Mouse (Mus musculus): ENCODE measurements around the gene Sap25.
A peak's percentile ranks its signal among the peaks of the same experiment; 100 is the strongest.

Gene Sap25

GRCm38 (mm10) chr5:137627991-137628390, 13.1 kb upstream of the Sap25 start:
- no peak for DNase-seq (ENCODE audit: low read depth, low spot score)

- DNase-seq (ENCODE audit: low read depth, low spot score) = peak; percentile 99
Observed at GRCm38 (mm10) chr5:137628498-137629305, 12.4 kb upstream of the Sap25 start, which contains the start of the genes Fbxo24, Lrch4 and Gm20605. Fbxo24 (minus strand) TSS chr5:137629002. Lrch4 (plus strand) TSS chr5:137629121. Gm20605 (plus strand) TSS chr5:137629175.

- no peak for DNase-seq (ENCODE audit: low read depth, low spot score)
Observed at GRCm38 (mm10) chr5:137629306-137629721, 11.8 kb upstream of the Sap25 start.

GRCm38 (mm10) chr5:137629906-137630545, 11.1 kb upstream of the Sap25 start:
- DNase-seq (ENCODE audit: low read depth, low spot score) = no peak

GRCm38 (mm10) chr5:137630602-137631001, 10.5 kb upstream of the Sap25 start:
- no peak for DNase-seq (ENCODE audit: low read depth, low spot score)

- DNase-seq (ENCODE audit: low read depth, low spot score) = no peak
Observed at GRCm38 (mm10) chr5:137631171-137631570, 10.0 kb upstream of the Sap25 start.

- no peak for DNase-seq (ENCODE audit: low read depth, low spot score)
Observed at GRCm38 (mm10) chr5:137631591-137631990, 9.5 kb upstream of the Sap25 start.

- DNase-seq (ENCODE audit: low read depth, low spot score) = no peak
Observed at GRCm38 (mm10) chr5:137633397-137634084, 7.6 kb upstream of the Sap25 start.

GRCm38 (mm10) chr5:137639472-137639871, 1.7 kb upstream of the Sap25 start:
- no peak for DNase-seq (ENCODE audit: low read depth, low spot score)

GRCm38 (mm10) chr5:137642886-137643285, 1.8 kb downstream of the Sap25 start:
- no peak for DNase-seq (ENCODE audit: low read depth, low spot score)

GRCm38 (mm10) chr5:137644484-137644883, 3.4 kb downstream of the Sap25 start:
- DNase-seq (ENCODE audit: low read depth, low spot score) = no peak

- DNase-seq (ENCODE audit: low read depth, low spot score) = no peak
Observed at GRCm38 (mm10) chr5:137645091-137645651, 4.0 kb downstream of the Sap25 start.

GRCm38 (mm10) chr5:137645652-137646091, 4.5 kb downstream of the Sap25 start, which contains the start of gene Irs3:
Irs3 (minus strand) TSS chr5:137645714.
- DNase-seq (ENCODE audit: low read depth, low spot score) = no peak

GRCm38 (mm10) chr5:137647827-137648601, 6.9 kb downstream of the Sap25 start:
- DNase-seq (ENCODE audit: low read depth, low spot score) = no peak

GRCm38 (mm10) chr5:137649251-137649650, 8.1 kb downstream of the Sap25 start:
- DNase-seq (ENCODE audit: low read depth, low spot score) = no peak

- DNase-seq (ENCODE audit: low read depth, low spot score) = no peak
Observed at GRCm38 (mm10) chr5:137649669-137650571, 8.8 kb downstream of the Sap25 start.

- peak; percentile 54 for DNase-seq (ENCODE audit: low read depth, low spot score)
Observed at GRCm38 (mm10) chr5:137652474-137652873, 11.3 kb downstream of the Sap25 start.

- no peak for DNase-seq (ENCODE audit: low read depth, low spot score)
Observed at GRCm38 (mm10) chr5:137653366-137653765, 12.2 kb downstream of the Sap25 start.

- DNase-seq (ENCODE audit: low read depth, low spot score) = no peak
Observed at GRCm38 (mm10) chr5:137654746-137655145, 13.6 kb downstream of the Sap25 start.

GRCm38 (mm10) chr5:137656977-137657376, 15.8 kb downstream of the Sap25 start:
- DNase-seq (ENCODE audit: low read depth, low spot score) = peak; percentile 67

Measured in embryo, embryonic 11.5 days (tissue).